Mouse (Mus musculus) cerebellum, adult 2 months (tissue): Measurements from ENCODE around the gene Tmem56. TPM values are rescaled to one million over a fixed set of nuclear protein-coding genes. Genes with fewer than 3 reads are reported as not detected.

ENCODE experiments used
- DNase-seq, 2 experiments: peaks; one replicate each; pipeline ENCODE4 v3.0.0; 2021
- H3K27ac ChIP-seq: fragments of 200-500 bp; 2 replicates; pipeline ENCODE4 v1.5.1; 2012; ENCODE audit warnings: low read length, control low read depth, inconsistent platforms; ENCODE audit not compliant: insufficient read depth
- H3K27me3 ChIP-seq: fragments of 200-500 bp; 2 replicates; pipeline ENCODE4 v1.6.1; 2012; ENCODE audit warnings: inconsistent platforms, mild to moderate bottlenecking, low read length, moderate library complexity; ENCODE audit not compliant: control insufficient read depth, insufficient read depth
- H3K4me1 ChIP-seq: fragments of 200-500 bp; 2 replicates; pipeline ENCODE4 v1.6.1; 2011; ENCODE audit warnings: low read length; ENCODE audit not compliant: control insufficient read depth, insufficient read depth
- H3K4me3 ChIP-seq: fragments of 200-500 bp; replicated peaks from 2 replicates; pipeline ENCODE3; 2011; ENCODE audit warnings: mild to moderate bottlenecking, low read depth, low read length, control low read depth; ENCODE audit not compliant: insufficient read depth
- CTCF ChIP-seq: fragments of 200-500 bp; IDR thresholded peaks from 2 replicates; pipeline ENCODE4 v1.5.1; 2011; ENCODE audit warnings: low read depth, mild to moderate bottlenecking, control low read depth, low read length, moderate library complexity, borderline replicate concordance; ENCODE audit not compliant: insufficient read depth
- POLR2A ChIP-seq: fragments of 200-500 bp; IDR thresholded peaks from 2 replicates; pipeline ENCODE4 v1.6.1; 2011; ENCODE audit warnings: low read length, control low read depth, borderline replicate concordance; ENCODE audit not compliant: insufficient read depth
- WGBS: fragments of 180-500 bp; shearing (Covaris S2); methylation state at CpG from one replicate; pipeline ENCODE4 v1.1.7; 2018; 5-methylcytosine and 5-hydroxymethylcytosine counted together
- polyA plus RNA-seq: library from polyadenylated mRNA; depleted of rRNA; stranded (reverse); fragments of >200 nt; gene quantifications from 2 replicates; pipeline ENCODE4 v1.2.3, GENCODE M21; 2012

The Tmem56 gene
- polyA plus RNA-seq, 1 experiment: 31.2 TPM

DNA sequence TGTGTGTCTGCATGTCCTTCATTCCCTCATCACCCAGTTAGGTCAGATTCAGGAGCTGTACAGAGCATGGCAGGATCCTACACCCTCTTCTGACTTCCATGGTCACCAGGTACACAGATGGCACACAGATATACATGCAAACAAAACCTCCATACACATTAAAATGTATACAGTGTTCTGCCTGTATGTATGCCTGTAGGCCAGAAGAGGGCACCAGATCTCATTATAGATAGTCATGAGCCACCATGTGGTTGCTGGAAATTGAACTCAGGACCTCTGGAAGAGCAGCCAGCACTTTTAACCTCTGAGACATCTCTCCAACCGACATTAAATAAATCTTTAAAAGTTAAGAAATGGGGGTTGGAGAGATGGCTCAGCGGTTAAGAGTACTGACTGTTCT lies 11.3 kb upstream of the Tmem56 start:
- Histone ChIP-seq H3K27ac (no peak overlapping the region), H3K27me3 (no peaks in the 10 kb centered on the region), H3K4me1 (no peaks in the 10 kb centered on the region), H3K4me3 (no peak overlapping the region)
- TF ChIP-seq CTCF (no peak), POLR2A (no peak)
- DNase-seq: no peak
- WGBS: 75% methylated on average over 2 of the region's 2 CpGs

DNA sequence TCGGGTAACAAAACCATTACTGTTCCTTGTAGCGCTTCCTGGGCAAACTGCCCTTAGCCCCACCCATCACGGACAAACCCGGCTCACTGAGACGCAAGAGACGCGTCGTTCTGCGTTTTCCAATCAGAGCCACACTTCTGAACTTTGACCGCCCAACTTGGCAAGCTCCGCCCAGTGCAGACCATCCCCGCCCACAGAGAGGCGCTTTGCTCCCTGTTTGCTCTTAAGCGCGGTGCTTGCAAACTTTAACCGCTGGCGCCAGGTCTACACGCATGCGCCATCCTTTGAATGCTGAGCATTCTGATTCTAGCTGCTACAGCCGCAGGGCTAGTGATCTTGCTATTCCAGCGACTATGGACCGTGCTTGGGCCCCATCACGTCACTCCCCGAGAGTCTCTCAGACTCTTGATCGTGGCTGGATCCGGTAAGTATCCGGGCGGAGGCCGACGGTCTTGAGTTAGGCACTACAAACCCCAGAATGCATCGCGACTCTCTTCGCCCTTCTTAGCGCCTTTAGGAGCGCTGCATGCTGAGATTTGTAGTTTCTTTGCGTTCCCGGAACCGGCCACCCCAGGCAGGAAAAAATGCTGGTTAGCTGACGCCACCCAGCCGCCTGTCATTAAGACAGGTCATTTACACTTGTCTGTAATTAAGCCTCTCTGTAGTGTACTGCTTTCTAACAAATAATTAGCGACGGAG lies 8.8 kb upstream of the Tmem56 start, which contains the start of gene Alg14:
Gene Alg14, plus strand, starts transcription at position 214 of the 699 bp plus-strand sequence.
- Histone ChIP-seq H3K4me3 (peak within 1 kb of the TSS; percentile 90), H3K27me3 (no peaks in the 10 kb centered on the region), H3K4me1 (no peaks in the 10 kb centered on the region), H3K27ac (peak within 1 kb of the TSS; percentile 73)
- under 1% methylated on average over 42 of the region's 42 CpGs for WGBS
- TF ChIP-seq POLR2A (peak; percentile 72; the same call in 1 of the 2 replicates), CTCF (no peak)
- DNase-seq: peak; percentile 97 to 98

DNA sequence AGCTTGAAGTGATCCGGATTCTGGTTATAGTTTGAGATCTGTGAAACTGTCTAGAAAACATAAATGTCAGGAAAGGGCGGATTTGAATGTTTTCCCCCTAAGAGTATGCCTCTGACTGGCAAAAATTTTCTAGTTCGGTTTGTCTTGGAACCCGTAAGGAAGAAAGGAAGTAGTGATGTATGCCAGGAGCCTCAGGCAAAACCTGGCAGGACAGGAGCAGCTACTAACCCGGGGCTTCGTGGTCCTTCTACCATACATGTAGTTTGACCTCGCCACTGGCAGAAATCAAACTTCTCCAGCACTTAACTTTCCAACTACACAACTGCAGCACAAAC lies 8.3 kb upstream of the Tmem56 start:
- TF ChIP-seq CTCF (no peak), POLR2A (no peak)
- WGBS: under 1% methylated on average over 7 of the region's 7 CpGs
- no peak for DNase-seq
- Histone ChIP-seq H3K4me1 (no peaks in the 10 kb centered on the region), H3K27ac (peak overlapping the region; percentile 64), H3K4me3 (peak overlapping the region; percentile 90), H3K27me3 (no peaks in the 10 kb centered on the region)

DNA sequence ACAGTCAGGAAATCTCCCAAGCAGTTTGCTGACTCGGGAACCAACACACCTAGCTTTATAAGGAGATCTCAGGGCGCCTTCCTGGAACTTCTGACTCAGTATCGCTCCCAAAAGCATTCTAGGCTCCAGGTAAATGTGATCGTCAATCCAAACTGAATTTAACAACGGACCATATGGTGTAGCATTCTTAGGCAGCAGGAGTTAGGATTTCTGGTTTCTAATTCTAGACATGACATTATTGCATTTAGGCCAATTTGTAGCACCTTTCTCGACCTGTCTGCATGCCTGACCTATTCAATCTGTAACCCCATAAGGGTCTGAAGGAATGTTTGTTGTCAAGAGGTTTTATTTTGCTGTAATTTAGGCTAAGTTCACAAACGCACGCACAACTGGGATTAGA lies 7.8 kb upstream of the Tmem56 start:
- H3K27ac ChIP-seq: peak overlapping the region; percentile 64; the same call in 1 of the 2 replicates
- peak; percentile 33 to 85 for DNase-seq
- peaks cover under 1% of the 10 kb centered on the region; the same call in 1 of the 2 replicates for H3K4me1 ChIP-seq
- no peaks in the 10 kb centered on the region for H3K27me3 ChIP-seq
- peak overlapping the region; percentile 90 for H3K4me3 ChIP-seq
- 11% methylated on average over 8 of the region's 8 CpGs for WGBS
- no peak for TF ChIP-seq POLR2A
- TF ChIP-seq CTCF: no peak

DNA sequence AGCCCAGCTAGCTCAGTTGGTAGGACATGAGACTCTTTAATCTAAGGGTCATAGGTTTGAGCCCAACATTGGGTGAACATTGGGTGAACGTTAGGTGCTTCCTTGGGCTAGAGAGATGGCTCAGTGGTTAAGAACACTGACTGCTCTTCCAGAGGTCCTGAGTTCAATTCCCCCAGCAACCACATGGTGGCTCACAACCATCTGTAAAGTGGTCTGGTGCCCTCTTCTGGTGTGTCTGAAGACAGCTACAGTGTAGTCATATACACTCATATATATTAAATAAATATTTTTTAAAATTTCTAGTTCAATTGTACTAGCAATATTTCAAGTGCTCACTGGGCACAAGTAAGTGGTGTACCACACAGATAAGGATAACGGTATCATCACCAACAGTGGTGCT lies 4.3 kb upstream of the Tmem56 start:
- TF ChIP-seq CTCF: 0 out of 2 replicates have a peak, but pooled peaks have one; percentile 9
- no peak for TF ChIP-seq POLR2A
- Histone ChIP-seq H3K4me1 (peaks cover 5% of the 10 kb centered on the region; the same call in 1 of the 2 replicates), H3K4me3 (no peak overlapping the region), H3K27ac (no peak overlapping the region), H3K27me3 (no peaks in the 10 kb centered on the region)
- WGBS: 98% methylated on average over 2 of the region's 2 CpGs
- DNase-seq: no peak

DNA sequence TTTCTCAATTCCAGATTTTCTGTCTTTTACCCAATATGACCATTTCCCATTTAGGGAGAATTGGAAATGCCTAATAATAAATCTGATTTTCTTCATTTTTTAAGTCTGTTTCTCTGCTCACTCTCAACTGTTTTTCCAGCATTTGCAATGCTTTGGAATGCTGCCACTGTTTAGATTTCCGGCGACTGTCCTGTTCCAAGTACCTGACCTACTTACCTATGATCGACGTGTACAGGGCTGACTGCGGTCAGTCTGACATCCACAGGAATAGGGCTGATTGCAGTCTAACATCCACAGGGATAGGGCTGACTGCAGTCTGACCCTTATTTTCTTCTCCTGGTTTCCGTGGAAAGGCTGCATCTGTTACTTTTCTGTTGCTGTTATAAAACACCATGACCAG lies 2.3 kb upstream of the Tmem56 start:
- Histone ChIP-seq H3K4me1 (peaks cover 5% of the 10 kb centered on the region; the same call in 1 of the 2 replicates), H3K4me3 (no peak overlapping the region), H3K27ac (peak overlapping the region; percentile 12; the same call in 1 of the 2 replicates), H3K27me3 (no peaks in the 10 kb centered on the region)
- DNase-seq: peak; percentile 58 to 83
- no peak for TF ChIP-seq CTCF
- no peak for TF ChIP-seq POLR2A
- WGBS: 12% methylated on average over 6 of the region's 6 CpGs

DNA sequence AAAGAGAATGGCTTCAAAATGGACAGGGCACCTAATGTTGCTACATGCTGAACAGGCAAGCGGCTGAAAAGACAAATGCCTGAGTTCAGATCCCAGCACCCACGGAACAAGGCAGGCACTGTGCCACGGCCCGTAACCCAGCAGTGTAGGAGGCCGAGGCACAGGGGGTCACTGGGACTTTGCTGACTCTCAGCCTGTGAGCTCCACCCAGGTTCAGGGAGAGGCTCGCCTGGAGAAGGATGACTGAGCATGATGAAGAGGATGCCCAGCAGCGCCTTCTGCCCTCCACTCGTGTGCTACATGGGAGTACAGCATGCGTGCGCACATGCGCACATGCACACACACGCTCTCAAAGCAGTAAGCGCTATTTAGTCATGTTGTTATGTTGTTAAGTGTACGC lies 3.2 kb downstream of the Tmem56 start:
- Histone ChIP-seq H3K4me3 (no peak overlapping the region), H3K4me1 (peaks cover 6% of the 10 kb centered on the region), H3K27ac (no peak overlapping the region), H3K27me3 (no peaks in the 10 kb centered on the region)
- no peak for DNase-seq
- no peak for TF ChIP-seq CTCF
- WGBS: 91% methylated on average over 14 of the region's 14 CpGs

DNA sequence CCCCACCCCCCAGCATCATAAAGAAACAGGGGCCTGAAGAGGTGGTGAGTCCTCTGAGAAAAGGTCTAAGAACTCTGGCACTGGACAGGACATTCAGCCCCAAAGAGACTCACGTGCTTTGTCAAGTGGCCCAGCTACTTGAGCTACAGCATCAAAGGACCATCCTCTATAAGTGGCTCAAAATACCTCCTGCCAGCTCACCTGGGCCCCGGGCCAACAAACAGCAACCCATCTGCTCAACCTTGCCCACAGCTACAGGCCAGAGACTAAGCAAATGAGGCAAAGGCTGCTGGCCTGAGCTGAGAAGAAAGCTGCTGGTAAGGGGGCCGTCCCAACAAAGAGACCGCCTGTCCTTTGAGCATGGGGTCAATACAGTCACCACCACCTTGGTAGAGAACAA lies 5.3 kb downstream of the Tmem56 start:
- TF ChIP-seq CTCF: no peak
- 18% methylated on average over 4 of the region's 4 CpGs for WGBS
- Histone ChIP-seq H3K4me1 (peaks cover 6% of the 10 kb centered on the region), H3K27me3 (no peaks in the 10 kb centered on the region), H3K4me3 (no peak overlapping the region), H3K27ac (no peak overlapping the region; the same call in 1 of the 2 replicates)
- DNase-seq: peak; percentile 91 to 94
